Mouse (Mus musculus): ENCODE results near the gene Tdpoz3. TPM values are rescaled to one million over a fixed set of nuclear protein-coding genes. Genes with fewer than 3 reads are reported as not detected.
"Not testable (repeated sequence)": the region's sequence is repeated elsewhere in the genome, so short reads cannot be mapped to it uniquely, and the experiment has no call there.

The Tdpoz3 gene
- polyA plus RNA-seq (2012) = not detected in 2 replicates

GRCm38 (mm10) chr3:93825720-93826119 lies at the start of gene Tdpoz3:
Tdpoz3 (plus strand) TSS chr3:93826020.
- H3K36me3 ChIP-seq (ENCODE audit: control insufficient read depth); H3K4me3 ChIP-seq (replicated peaks); H3K4me1 ChIP-seq (ENCODE audit: control insufficient read depth); H3K27me3 ChIP-seq (ENCODE audit: control insufficient read depth): not testable (repeated sequence)
- H3K9me3 ChIP-seq (ENCODE audit: control insufficient read depth, low read length) = peaks cover 31% of the 10 kb centered on the region

- H3K27me3 ChIP-seq (ENCODE audit: control insufficient read depth); H3K36me3 ChIP-seq (ENCODE audit: control insufficient read depth): not testable (repeated sequence)
These were observed 29.7 kb upstream of the Tdpoz3 start, which contains the start of gene Tdpoz4 for GRCm38 (mm10) chr3:93796098-93796497. Tdpoz4 (plus strand) TSS chr3:93796398.

DNA sequence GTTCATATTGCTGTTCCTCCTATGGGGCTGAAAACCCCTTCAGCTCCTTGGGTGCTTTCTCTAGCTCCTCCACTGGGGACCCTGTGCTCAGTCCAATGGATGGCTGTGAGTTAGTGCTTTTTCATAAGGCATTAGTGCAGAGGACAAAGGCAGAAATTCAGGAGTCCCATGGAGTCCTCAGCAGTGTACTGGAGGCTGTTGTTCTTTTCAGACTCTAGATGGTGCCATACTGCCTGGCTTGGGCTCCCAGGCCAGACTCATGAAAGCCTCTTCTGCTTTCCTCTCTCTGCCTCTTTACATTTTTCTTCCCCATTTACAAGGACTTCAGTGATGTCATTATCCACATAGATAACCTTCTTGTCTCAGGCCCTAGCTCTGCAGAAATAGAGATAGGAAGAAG lies 12.5 kb upstream of the Tdpoz3 start:
- peaks cover 21% of the 10 kb centered on the region for H3K9me3 ChIP-seq (ENCODE audit: control insufficient read depth, low read length)
- H3K4me1 ChIP-seq (ENCODE audit: control insufficient read depth); H3K4me3 ChIP-seq (replicated peaks); H3K27me3 ChIP-seq (ENCODE audit: control insufficient read depth); H3K36me3 ChIP-seq (ENCODE audit: control insufficient read depth): not testable (repeated sequence)

More at GRCm38 (mm10) chr3:93796098-93796497, 29.7 kb upstream of the Tdpoz3 start, which contains the start of gene Tdpoz4:
- not testable (repeated sequence) for H3K4me1 ChIP-seq (ENCODE audit: control insufficient read depth); H3K4me3 ChIP-seq (replicated peaks)
- H3K9me3 ChIP-seq (ENCODE audit: control insufficient read depth, low read length) = peaks cover 21% of the 10 kb centered on the region

DNA sequence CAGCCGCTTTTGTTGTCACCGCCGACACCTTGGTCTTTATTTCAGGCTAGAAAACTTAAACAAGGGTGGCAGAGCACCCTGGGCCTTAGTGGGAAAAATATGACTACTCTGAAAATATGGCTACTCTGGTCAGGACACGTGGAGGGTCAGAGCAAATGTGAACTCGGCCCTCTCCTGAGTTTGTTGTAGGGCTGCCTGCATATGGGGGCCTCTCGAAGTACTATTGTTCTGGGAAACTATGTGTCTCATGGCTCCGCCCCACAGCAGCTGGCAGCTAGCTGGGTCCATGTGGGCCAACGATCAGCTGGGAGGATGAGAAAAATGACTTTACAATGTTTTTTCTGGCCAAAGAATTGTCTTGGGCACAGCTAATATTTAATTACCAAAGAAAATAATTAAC lies 33.1 kb downstream of the Tdpoz3 start:
- H3K9me3 ChIP-seq (ENCODE audit: control insufficient read depth, low read length) = peaks cover 24% of the 10 kb centered on the region
- H3K4me3 ChIP-seq (replicated peaks); H3K27me3 ChIP-seq (ENCODE audit: control insufficient read depth); H3K36me3 ChIP-seq (ENCODE audit: control insufficient read depth); H3K4me1 ChIP-seq (ENCODE audit: control insufficient read depth): not testable (repeated sequence)

DNA sequence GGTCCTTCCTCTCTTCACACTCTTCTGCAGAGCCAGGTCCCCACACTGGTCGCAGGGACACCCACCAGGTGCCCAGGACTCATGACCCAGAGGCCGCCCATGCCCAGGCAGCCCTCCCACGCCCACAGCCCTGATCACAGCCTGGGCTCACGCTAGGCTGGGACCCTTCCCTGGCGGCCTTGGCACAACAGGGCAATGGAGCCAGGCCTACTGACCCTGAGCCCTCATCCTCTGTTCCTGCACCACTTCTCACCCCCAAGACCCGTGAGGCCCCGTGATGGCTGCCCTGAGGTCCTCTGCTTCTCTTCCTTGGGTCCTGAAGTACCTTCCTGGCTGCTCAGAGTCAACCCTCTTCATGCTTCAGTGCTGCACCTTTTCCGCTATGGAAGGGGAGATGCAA lies 44.8 kb downstream of the Tdpoz3 start:
- H3K27me3 ChIP-seq (ENCODE audit: control insufficient read depth); H3K36me3 ChIP-seq (ENCODE audit: control insufficient read depth); H3K4me1 ChIP-seq (ENCODE audit: control insufficient read depth); H3K4me3 ChIP-seq (replicated peaks): not testable (repeated sequence)
- peaks cover 14% of the 10 kb centered on the region for H3K9me3 ChIP-seq (ENCODE audit: control insufficient read depth, low read length)

Other genes starting within 250 kb of the Tdpoz3 start
- not detected in 2 replicates for gene Tdpoz2, start 173.3 kb upstream of the Tdpoz3 start, polyA plus RNA-seq (2012)
- gene Tdpoz1, start 149.7 kb upstream of the Tdpoz3 start, polyA plus RNA-seq (2012) = not detected in 2 replicates
- gene Gm37596, start 132.9 kb upstream of the Tdpoz3 start, polyA plus RNA-seq (2012) = not detected in 2 replicates
- gene Gm5773, start 53.0 kb upstream of the Tdpoz3 start, polyA plus RNA-seq (2012) = not detected in 2 replicates
- gene Tdpoz4, start 29.6 kb upstream of the Tdpoz3 start, polyA plus RNA-seq (2012) = not detected in 2 replicates
- gene Gm9117, start 117.5 kb downstream of the Tdpoz3 start, polyA plus RNA-seq (2012) = 0.13 TPM in 1 of 2 replicates, not detected in the other
- gene Tdpoz5, start 135.3 kb downstream of the Tdpoz3 start, polyA plus RNA-seq (2012) = not detected in 2 replicates
- gene Gm9125, start 228.9 kb downstream of the Tdpoz3 start, polyA plus RNA-seq (2012) = not detected in 2 replicates
- gene Gm10697, start 246.6 kb downstream of the Tdpoz3 start, polyA plus RNA-seq (2012) = not detected in 2 replicates

Data from erythroblast, embryonic 14.5 days (primary cell).